Mouse (Mus musculus) limb, embryonic 13.5 days (tissue): Measurements from ENCODE around the gene Gm19402. TPM values are rescaled to one million over a fixed set of nuclear protein-coding genes. Genes with fewer than 3 reads are reported as not detected.

Experiments
- ATAC-seq: fragments of 200-750 bp; cut with Nextera tagmentation; 2 replicates; pipeline ENCODE4 v1.8.0; 2017; ENCODE audit warnings: low read depth, moderate number of reproducible peaks, moderate TSS enrichment; ENCODE audit not compliant: low FRiP score
- H3K27ac ChIP-seq: fragments of 300-500 bp; sonication (generic); 2 replicates; pipeline ENCODE4 v1.5.1; 2015; ENCODE audit warnings: inconsistent platforms, mild to moderate bottlenecking, moderate library complexity
- H3K27me3 ChIP-seq: fragments of 300-500 bp; sonication (generic); 2 replicates; pipeline ENCODE4 v1.6.1; 2015; ENCODE audit warnings: mild to moderate bottlenecking, inconsistent platforms
- H3K36me3 ChIP-seq: fragments of 300-500 bp; sonication (generic); 2 replicates; pipeline ENCODE4 v1.6.1; 2015; ENCODE audit warnings: inconsistent platforms, mild to moderate bottlenecking, moderate library complexity
- H3K4me1 ChIP-seq: fragments of 300-500 bp; sonication (generic); 2 replicates; pipeline ENCODE4 v1.6.1; 2015; ENCODE audit warnings: inconsistent platforms
- H3K4me2 ChIP-seq: fragments of 300-500 bp; sonication (generic); replicated peaks from 2 replicates; pipeline ENCODE4 v1.6.1; 2015; ENCODE audit warnings: inconsistent platforms, mild to moderate bottlenecking, moderate library complexity
- H3K4me3 ChIP-seq: fragments of 300-500 bp; sonication (generic); 2 replicates; pipeline ENCODE4 v1.5.1; 2015; ENCODE audit warnings: moderate library complexity, mild to moderate bottlenecking, inconsistent platforms
- H3K9ac ChIP-seq: fragments of 300-500 bp; sonication (generic); 2 replicates; pipeline ENCODE4 v1.6.1; 2015; ENCODE audit warnings: mild to moderate bottlenecking, inconsistent platforms
- H3K9me3 ChIP-seq: fragments of 300-500 bp; sonication (generic); 2 replicates; pipeline ENCODE4 v1.6.1; 2016; ENCODE audit warnings: inconsistent platforms
- WGBS: fragments of 180-500 bp; shearing (Covaris S2); methylation state at CpG from one replicate; pipeline ENCODE4 v1.1.7; 2015; 5-methylcytosine and 5-hydroxymethylcytosine counted together
- polyA plus RNA-seq: library from polyadenylated mRNA; unstranded; fragments of >200 nt; fragmentation: Nextera tagmentation; extraction: Ambion mirVana; gene quantifications from 2 replicates; pipeline ENCODE4 v1.2.1, GENCODE M21; 2015

The Gm19402 gene
- polyA plus RNA-seq, 1 experiment from 2014 or later, result not detected

DNA sequence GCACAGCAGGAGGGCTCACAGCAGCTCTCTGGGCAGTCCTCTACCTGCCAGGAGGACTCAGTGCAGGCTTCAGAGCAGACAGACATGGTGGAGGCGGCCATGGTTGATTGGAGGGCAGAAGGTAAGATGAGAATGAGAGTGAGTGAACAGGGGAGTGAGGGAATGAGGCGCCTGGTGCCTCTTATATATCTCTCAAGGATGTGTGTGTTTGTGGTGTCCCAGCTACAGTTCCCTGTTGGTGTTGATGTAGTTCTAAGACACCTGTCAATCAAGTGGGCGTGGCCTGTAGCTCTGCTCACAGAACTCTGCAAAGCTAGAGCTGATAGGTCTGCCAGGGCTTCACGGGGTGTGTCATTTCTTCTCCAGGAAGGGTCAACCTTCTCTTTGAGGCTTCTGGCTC, 6.6 kb upstream of the Gm19402 start, which contains the start of gene Gm9508:
Gene Gm9508 (minus strand): TSS at position 101 of the 400 bp plus-strand sequence.
- no peak within 1 kb of the TSS for H3K4me2 ChIP-seq
- H3K9ac ChIP-seq, result no peak within 1 kb of the TSS
- H3K27ac ChIP-seq, result no peak within 1 kb of the TSS
- H3K27me3 ChIP-seq, result no peaks in the 10 kb centered on the region
- ATAC-seq, result no peak
- peaks cover 10% of the 10 kb centered on the region for H3K4me1 ChIP-seq
- 0 out of 2 replicates have a peak, but pooled peaks cover 6% of the 10 kb centered on the region for H3K9me3 ChIP-seq
- WGBS, result 38% methylated on average over 4 of the region's 4 CpGs
- H3K36me3 ChIP-seq, result no peaks in the 10 kb centered on the region
- H3K4me3 ChIP-seq, result no peak within 1 kb of the TSS

DNA sequence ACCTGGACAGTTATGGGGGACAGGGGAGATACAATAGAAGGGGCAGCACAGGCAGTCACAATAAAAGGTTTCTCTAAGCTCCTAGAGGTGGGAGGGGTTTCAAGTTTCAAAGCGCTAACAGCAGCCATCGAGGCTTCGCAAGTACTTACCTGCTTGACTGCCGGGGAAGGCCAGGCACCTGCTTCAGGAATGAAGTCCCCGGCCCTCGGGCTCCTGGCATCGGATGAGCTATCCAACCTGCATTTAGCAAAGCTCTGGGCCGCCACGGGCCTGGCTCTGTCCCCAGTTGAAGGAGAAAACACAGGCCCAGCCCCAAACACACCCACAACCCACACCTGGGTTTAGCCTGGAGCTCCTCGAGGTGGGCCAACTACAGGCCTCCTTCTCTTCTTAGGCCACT, 3.5 kb downstream of the Gm19402 start:
- Histone ChIP-seq H3K9me3 (no peaks in the 10 kb centered on the region), H3K9ac (no peak overlapping the region), H3K36me3 (no peaks in the 10 kb centered on the region), H3K4me2 (no peak overlapping the region), H3K27ac (no peak overlapping the region), H3K4me1 (peaks cover 34% of the 10 kb centered on the region), H3K27me3 (peaks cover 66% of the 10 kb centered on the region), H3K4me3 (no peak overlapping the region)
- 13% methylated on average over 10 of the region's 10 CpGs for WGBS
- ATAC-seq, result no peak

GRCm38 (mm10) chr10:77685895-77686664, 4.5 kb downstream of the Gm19402 start, which contains the start of gene Tspear:
TSS of gene Tspear (plus strand) at chr10:77686569.
- H3K4me3 ChIP-seq, result no peak within 1 kb of the TSS
- H3K36me3 ChIP-seq, result no peaks in the 10 kb centered on the region
- no peaks in the 10 kb centered on the region for H3K9me3 ChIP-seq
- peaks cover 36% of the 10 kb centered on the region for H3K4me1 ChIP-seq
- no peak for ATAC-seq
- no peak within 1 kb of the TSS for H3K27ac ChIP-seq
- 5% methylated on average over 22 of the region's 22 CpGs for WGBS
- H3K4me2 ChIP-seq, result peak within 1 kb of the TSS; percentile 19; the same call in 1 of the 2 replicates
- peaks cover 66% of the 10 kb centered on the region for H3K27me3 ChIP-seq
- no peak within 1 kb of the TSS for H3K9ac ChIP-seq

DNA sequence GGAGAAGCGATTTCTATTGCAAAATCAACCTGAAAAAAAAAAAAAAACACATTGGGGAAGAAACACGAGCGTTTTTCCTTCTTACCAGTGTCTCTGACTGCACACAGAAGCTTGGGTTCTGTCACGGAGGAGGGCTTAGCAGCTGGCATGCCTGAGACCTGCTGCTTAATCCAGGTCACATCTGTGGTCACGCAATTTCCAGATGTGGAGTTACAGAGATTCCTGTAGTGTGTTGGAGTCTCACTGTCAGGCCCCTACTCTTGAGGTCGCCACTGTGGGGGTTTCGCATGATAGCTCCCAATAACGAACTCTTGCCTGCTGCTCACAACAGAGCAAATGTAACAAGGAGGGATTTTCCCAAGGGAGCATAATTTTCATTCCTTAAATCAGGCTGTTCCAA, 6.4 kb downstream of the Gm19402 start:
- Histone ChIP-seq H3K27ac (no peak overlapping the region), H3K27me3 (peaks cover 61% of the 10 kb centered on the region), H3K9ac (no peak overlapping the region), H3K4me2 (no peak overlapping the region), H3K4me3 (no peak overlapping the region), H3K9me3 (no peaks in the 10 kb centered on the region), H3K4me1 (peaks cover 30% of the 10 kb centered on the region), H3K36me3 (no peaks in the 10 kb centered on the region)
- ATAC-seq, result no peak
- WGBS, result 14% methylated on average over 8 of the region's 8 CpGs

DNA sequence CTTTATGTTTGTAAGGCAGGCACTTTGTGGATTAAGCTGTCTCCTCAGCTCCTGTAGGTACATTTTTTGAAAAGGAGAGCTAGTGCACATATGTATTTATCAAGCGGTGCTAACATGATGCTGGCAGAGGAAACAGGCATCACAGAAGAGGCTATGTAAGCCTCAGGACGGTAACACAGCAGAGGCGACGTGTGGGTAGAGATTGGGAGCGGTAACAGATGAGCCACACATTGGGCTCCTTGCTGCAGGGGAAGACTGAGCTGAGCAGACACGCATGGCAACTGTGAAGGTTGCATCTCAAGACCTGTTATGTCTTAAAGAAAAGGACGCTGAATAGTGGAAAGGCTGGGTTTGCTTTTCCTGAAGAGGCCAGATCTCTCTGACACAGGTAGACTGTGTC, 7.6 kb downstream of the Gm19402 start:
- Histone ChIP-seq H3K9me3 (no peaks in the 10 kb centered on the region), H3K4me3 (no peak overlapping the region), H3K36me3 (no peaks in the 10 kb centered on the region), H3K27me3 (peaks cover 61% of the 10 kb centered on the region), H3K4me1 (peaks cover 36% of the 10 kb centered on the region), H3K9ac (no peak overlapping the region), H3K27ac (no peak overlapping the region), H3K4me2 (no peak overlapping the region)
- ATAC-seq, result no peak
- 74% methylated on average over 7 of the region's 7 CpGs for WGBS

DNA sequence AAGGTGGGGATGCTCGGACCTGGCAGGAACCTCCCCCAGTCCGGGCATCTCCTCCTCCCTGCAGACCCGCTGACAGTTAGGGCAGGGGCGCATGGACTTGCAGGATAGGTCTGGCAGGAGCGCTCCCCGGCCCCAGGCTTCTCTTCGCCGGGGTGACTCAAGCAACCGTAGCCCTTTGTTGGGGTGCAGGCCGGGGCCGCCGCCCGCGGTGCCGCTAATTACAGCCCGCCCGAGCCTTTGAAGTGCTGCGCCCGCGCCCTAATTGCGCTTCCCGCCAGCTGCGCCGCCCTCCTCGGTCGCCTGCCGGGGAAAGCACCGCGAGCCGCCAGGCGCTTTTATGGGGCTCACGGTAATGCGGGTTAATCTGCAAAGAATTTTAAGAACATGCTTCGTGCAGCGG, 13.0 kb downstream of the Gm19402 start:
- H3K9me3 ChIP-seq, result no peaks in the 10 kb centered on the region
- no peaks in the 10 kb centered on the region for H3K36me3 ChIP-seq
- peak; percentile 31 for ATAC-seq
- H3K27ac ChIP-seq, result no peak overlapping the region
- 0% methylated on average over 35 of the region's 35 CpGs for WGBS
- peaks cover 33% of the 10 kb centered on the region for H3K4me1 ChIP-seq
- H3K4me3 ChIP-seq, result peak overlapping the region; percentile 43
- H3K27me3 ChIP-seq, result peaks cover 53% of the 10 kb centered on the region
- H3K9ac ChIP-seq, result peak overlapping the region; percentile 53
- peak overlapping the region; percentile 81 for H3K4me2 ChIP-seq

DNA sequence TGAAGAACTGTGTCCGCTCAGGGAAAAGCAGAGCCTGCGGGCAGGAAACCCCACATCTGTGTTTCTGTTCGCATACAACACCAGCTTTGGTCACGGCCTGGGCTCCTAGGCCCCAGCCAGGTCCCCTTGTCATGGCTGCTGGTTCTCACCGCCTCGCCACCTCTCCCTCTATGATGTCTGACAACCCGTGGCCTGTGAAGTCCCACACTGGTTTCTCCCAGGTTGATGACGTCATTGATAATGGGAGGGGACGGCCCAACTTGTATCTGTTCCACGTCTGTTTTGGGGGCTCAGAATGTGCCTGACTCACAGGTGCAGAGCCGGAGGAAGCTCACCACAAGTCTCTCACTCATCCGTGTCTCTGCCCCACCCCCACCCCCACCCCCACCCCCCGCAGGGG, 16.8 kb downstream of the Gm19402 start:
- 54% methylated on average over 13 of the region's 13 CpGs for WGBS

DNA sequence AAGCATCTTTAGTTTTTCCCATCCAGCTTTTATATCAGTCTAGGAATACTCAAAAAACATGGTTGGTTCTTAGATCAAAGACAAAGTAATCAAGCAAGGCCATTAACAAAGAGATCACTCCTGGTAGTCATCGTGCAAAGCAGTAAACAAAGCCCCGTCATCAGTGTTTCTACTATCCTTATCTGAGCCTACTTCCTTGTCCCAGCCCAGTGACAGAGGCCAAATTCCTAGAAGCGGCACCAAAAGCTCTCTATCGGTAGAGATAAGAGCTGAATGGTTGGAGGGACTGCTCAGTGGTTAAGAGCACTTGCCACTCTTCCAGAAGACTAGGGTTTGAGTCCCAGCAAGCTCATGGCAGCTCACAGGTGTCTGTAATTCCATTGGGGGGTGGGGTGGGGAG, 19.0 kb downstream of the Gm19402 start:
- Histone ChIP-seq H3K36me3 (no peaks in the 10 kb centered on the region), H3K4me3 (no peak overlapping the region), H3K9ac (no peak overlapping the region), H3K9me3 (no peaks in the 10 kb centered on the region), H3K27ac (no peak overlapping the region), H3K4me1 (peaks cover 23% of the 10 kb centered on the region), H3K27me3 (peaks cover 24% of the 10 kb centered on the region), H3K4me2 (no peak overlapping the region)
- WGBS, result 51% methylated on average over 4 of the region's 4 CpGs
- ATAC-seq, result no peak

More for the DNA sequence above, 16.8 kb downstream of the Gm19402 start:
- Histone ChIP-seq H3K27me3 (peaks cover 45% of the 10 kb centered on the region), H3K9ac (no peak overlapping the region), H3K36me3 (no peaks in the 10 kb centered on the region), H3K4me1 (peaks cover 29% of the 10 kb centered on the region), H3K4me2 (no peak overlapping the region), H3K4me3 (no peak overlapping the region), H3K27ac (no peak overlapping the region), H3K9me3 (no peaks in the 10 kb centered on the region)
- ATAC-seq, result no peak

- no peaks in the 10 kb centered on the region for H3K9me3 ChIP-seq
- ATAC-seq, result no peak
- no peak overlapping the region for H3K27ac ChIP-seq
- peaks cover 29% of the 10 kb centered on the region for H3K4me1 ChIP-seq
- H3K36me3 ChIP-seq, result no peaks in the 10 kb centered on the region
- WGBS, result 71% methylated on average over 4 of the region's 4 CpGs
- peaks cover 16% of the 10 kb centered on the region for H3K27me3 ChIP-seq
- no peak overlapping the region for H3K9ac ChIP-seq
- H3K4me3 ChIP-seq, result no peak overlapping the region
- H3K4me2 ChIP-seq, result no peak overlapping the region
These were observed 19.8 kb downstream of the Gm19402 start for GRCm38 (mm10) chr10:77670710-77671109.

DNA sequence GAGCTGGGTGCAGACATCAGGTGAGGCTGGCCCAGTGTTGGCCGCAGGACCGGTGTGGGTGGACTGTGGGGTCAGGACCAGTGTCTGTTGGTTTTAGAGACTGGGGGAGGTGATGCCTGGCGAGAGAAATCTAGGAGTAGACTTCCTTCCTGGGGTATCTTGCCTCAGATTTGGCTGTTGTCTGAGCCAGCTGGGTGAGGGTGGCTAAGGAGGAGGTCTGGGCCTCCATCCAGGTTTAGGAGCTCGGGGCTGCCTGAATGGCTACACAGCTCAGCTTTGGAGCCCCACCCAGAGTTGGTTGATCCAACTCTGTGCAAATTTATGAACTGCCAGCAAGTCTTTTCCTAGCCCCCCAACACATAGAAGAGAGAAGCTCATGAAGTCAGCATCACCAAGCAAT, 23.2 kb downstream of the Gm19402 start:
- H3K9ac ChIP-seq, result no peak overlapping the region
- H3K9me3 ChIP-seq, result no peaks in the 10 kb centered on the region
- H3K4me3 ChIP-seq, result no peak overlapping the region
- 83% methylated on average over 4 of the region's 4 CpGs for WGBS
- no peak overlapping the region for H3K4me2 ChIP-seq
- peaks cover 19% of the 10 kb centered on the region for H3K27me3 ChIP-seq
- no peak for ATAC-seq
- peaks cover 31% of the 10 kb centered on the region for H3K4me1 ChIP-seq
- H3K27ac ChIP-seq, result no peak overlapping the region
- H3K36me3 ChIP-seq, result no peaks in the 10 kb centered on the region

GRCm38 (mm10) chr10:77666342-77666741, 24.2 kb downstream of the Gm19402 start:
- 50% methylated on average over 8 of the region's 8 CpGs for WGBS
- Histone ChIP-seq H3K36me3 (no peaks in the 10 kb centered on the region), H3K4me3 (no peak overlapping the region), H3K9me3 (no peaks in the 10 kb centered on the region), H3K9ac (no peak overlapping the region), H3K27ac (no peak overlapping the region), H3K4me2 (no peak overlapping the region), H3K4me1 (peaks cover 31% of the 10 kb centered on the region), H3K27me3 (peaks cover 19% of the 10 kb centered on the region)
- 0 out of 2 replicates have a peak, but pooled peaks have one; percentile 33 for ATAC-seq

- WGBS, result 18% methylated on average over 43 of the region's 43 CpGs
- peak; percentile 38; the same call in 1 of the 2 replicates for ATAC-seq
- H3K27ac ChIP-seq, result no peak overlapping the region; the same call in 1 of the 2 replicates
These were observed 26.4 kb downstream of the Gm19402 start for GRCm38 (mm10) chr10:77663949-77664665.

More at GRCm38 (mm10) chr10:77663949-77664665, 26.4 kb downstream of the Gm19402 start:
- Histone ChIP-seq H3K36me3 (no peaks in the 10 kb centered on the region), H3K9me3 (no peaks in the 10 kb centered on the region), H3K4me3 (peak overlapping the region; percentile 20; the same call in 1 of the 2 replicates), H3K4me2 (peak overlapping the region; percentile 57), H3K9ac (peak overlapping the region; percentile 43; the same call in 1 of the 2 replicates), H3K4me1 (peaks cover 31% of the 10 kb centered on the region), H3K27me3 (peaks cover 19% of the 10 kb centered on the region)
